Mouse (Mus musculus) layer of hippocampus, postnatal 25 days (tissue): Measurements from ENCODE around the gene Dntt. TPM values are rescaled to one million over a fixed set of nuclear protein-coding genes. Genes with fewer than 3 reads are reported as not detected.

Experiments used
- total RNA-seq, 2 experiments: library from RNA; stranded (reverse); gene quantifications; 2 replicates each; pipeline ENCODE4 v1.2.3; 2021

The Dntt gene
- total RNA-seq, 2 experiments from 2014 or later, result not detected

Other genes with a start within 250 kb of the Dntt start
- gene Ccnj, start 198.0 kb upstream of the Dntt start, total RNA-seq, result 1 to 10 TPM; 8.4 TPM
- 1 to 10 TPM; 8.0 to 8.1 TPM for gene Zfp518a, start 134.6 kb upstream of the Dntt start, total RNA-seq
- 1 to 10 TPM; 5.5 to 6.6 TPM for gene Blnk, start 34.7 kb upstream of the Dntt start, total RNA-seq
- gene Opalin, start 47.8 kb downstream of the Dntt start, total RNA-seq, result 10 to 100 TPM; 20.0 to 22.9 TPM
- 1 to 10 TPM in 1 of 2 experiments, under 1 TPM in 1; 0.89 to 1.1 TPM for gene Tll2, start 177.6 kb downstream of the Dntt start, total RNA-seq
- 100 to 1,000 TPM; 120 to 125 TPM for gene Tm9sf3, start 234.7 kb downstream of the Dntt start, total RNA-seq